Mouse (Mus musculus) heart, embryonic 12.5 days (tissue): ENCODE results near the gene Ssbp4. TPM values are rescaled to one million over a fixed set of nuclear protein-coding genes. Genes with fewer than 3 reads are reported as not detected.
"Not testable (repeated sequence)": the region's sequence is repeated elsewhere in the genome, so short reads cannot be mapped to it uniquely, and the experiment has no call there.

Source experiments
- ATAC-seq: fragments of 200-750 bp; cut with Nextera tagmentation; 2 replicates; pipeline ENCODE4 v1.8.0; 2017; ENCODE audit warnings: moderate TSS enrichment, moderate library complexity; ENCODE audit not compliant: insufficient number of reproducible peaks, low FRiP score
- H3K27ac ChIP-seq: fragments of 300-500 bp; sonication (generic); 2 replicates; pipeline ENCODE4 v1.5.1; 2016; ENCODE audit warnings: mild to moderate bottlenecking, moderate library complexity; ENCODE audit not compliant: poor library complexity, severe bottlenecking
- H3K27me3 ChIP-seq: fragments of 300-500 bp; sonication (generic); replicated peaks from 2 replicates; pipeline ENCODE4 v1.6.1; 2016; ENCODE audit warnings: mild to moderate bottlenecking, moderate library complexity
- H3K36me3 ChIP-seq: fragments of 300-500 bp; sonication (generic); 2 replicates; pipeline ENCODE4 v1.6.1; 2016; ENCODE audit warnings: mild to moderate bottlenecking, moderate library complexity
- H3K4me1 ChIP-seq: fragments of 300-500 bp; sonication (generic); replicated peaks from 2 replicates; pipeline ENCODE4 v1.6.1; 2016; ENCODE audit warnings: mild to moderate bottlenecking
- H3K4me2 ChIP-seq: fragments of 300-500 bp; sonication (generic); 2 replicates; pipeline ENCODE4 v1.6.1; 2016; ENCODE audit warnings: mild to moderate bottlenecking, moderate library complexity
- H3K4me3 ChIP-seq: fragments of 300-500 bp; sonication (generic); 2 replicates; pipeline ENCODE4 v1.5.1; 2016; ENCODE audit warnings: mild to moderate bottlenecking
- H3K9ac ChIP-seq: fragments of 300-500 bp; sonication (generic); 2 replicates; pipeline ENCODE4 v1.6.1; 2016; ENCODE audit warnings: mild to moderate bottlenecking, moderate library complexity
- H3K9me3 ChIP-seq: fragments of 300-500 bp; sonication (generic); replicated peaks from 2 replicates; pipeline ENCODE4 v1.6.1; 2016; ENCODE audit warnings: mild to moderate bottlenecking, moderate library complexity
- WGBS: fragments of 180-500 bp; shearing (Covaris S2); methylation state at CpG from one replicate; pipeline ENCODE4 v1.1.7; 2016; 5-methylcytosine and 5-hydroxymethylcytosine counted together
- polyA plus RNA-seq: library from polyadenylated mRNA; unstranded; fragments of >200 nt; fragmentation: Nextera tagmentation; extraction: Ambion mirVana; gene quantifications from 2 replicates; pipeline ENCODE4 v1.2.1, GENCODE M21; 2016

Gene Ssbp4
- polyA plus RNA-seq, 1 experiment from 2014 or later = 78.6 TPM

DNA sequence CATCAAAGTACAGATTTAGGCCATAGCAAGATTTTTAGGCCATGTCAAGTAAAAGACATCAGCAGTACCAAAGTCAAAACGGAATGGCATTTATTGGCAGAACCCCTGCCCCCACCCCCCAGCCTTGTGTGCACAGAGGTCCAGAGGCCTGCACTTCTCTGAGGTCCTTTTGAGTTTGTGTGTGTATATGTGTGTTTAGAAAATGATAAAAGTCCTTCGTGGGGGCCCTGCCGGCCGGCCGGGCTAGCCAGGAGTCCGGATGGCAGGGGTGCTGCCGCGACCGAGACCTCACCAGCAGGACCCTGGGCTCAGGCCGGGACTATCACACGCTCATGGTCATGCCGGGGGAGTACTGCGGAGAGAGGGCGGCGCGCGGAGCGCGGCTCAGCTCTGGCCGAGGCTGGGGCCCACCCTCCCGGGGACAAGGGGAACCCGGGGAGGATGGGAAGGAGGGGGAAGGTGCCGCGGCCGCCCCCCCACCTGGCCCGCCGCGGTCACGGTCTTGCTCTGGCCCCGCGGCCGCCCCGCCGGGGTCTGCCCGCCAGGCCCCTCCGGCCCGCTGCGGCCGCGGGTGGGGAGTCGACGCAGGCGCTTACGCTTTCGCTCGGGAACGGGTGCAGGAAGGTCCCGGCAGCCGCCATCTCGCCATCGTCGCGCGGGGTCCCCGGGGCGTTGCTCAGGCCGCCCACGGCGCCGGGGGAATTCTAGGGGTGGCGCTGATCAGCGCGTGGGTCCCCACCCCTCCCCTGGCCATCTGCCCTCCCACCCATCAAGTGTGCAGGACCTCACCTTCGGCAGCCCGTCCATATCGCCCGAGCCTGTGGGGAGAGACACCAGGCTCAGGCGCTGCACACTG lies 11.0 kb downstream of the Ssbp4 start:
- peak overlapping the region; percentile 53 for H3K4me3 ChIP-seq
- H3K27ac ChIP-seq = 0 out of 2 replicates have a peak overlapping the region, but pooled peaks have one; percentile 15
- WGBS = 16% methylated on average over 62 of the region's 68 CpGs
- no peaks in the 10 kb centered on the region for H3K27me3 ChIP-seq
- peak overlapping the region; percentile 75 for H3K9ac ChIP-seq
- H3K9me3 ChIP-seq = no peaks in the 10 kb centered on the region
- no peak for ATAC-seq
- H3K4me1 ChIP-seq = peaks cover 80% of the 10 kb centered on the region
- peaks cover 28% of the 10 kb centered on the region for H3K36me3 ChIP-seq
- H3K4me2 ChIP-seq = peak overlapping the region; percentile 81

DNA sequence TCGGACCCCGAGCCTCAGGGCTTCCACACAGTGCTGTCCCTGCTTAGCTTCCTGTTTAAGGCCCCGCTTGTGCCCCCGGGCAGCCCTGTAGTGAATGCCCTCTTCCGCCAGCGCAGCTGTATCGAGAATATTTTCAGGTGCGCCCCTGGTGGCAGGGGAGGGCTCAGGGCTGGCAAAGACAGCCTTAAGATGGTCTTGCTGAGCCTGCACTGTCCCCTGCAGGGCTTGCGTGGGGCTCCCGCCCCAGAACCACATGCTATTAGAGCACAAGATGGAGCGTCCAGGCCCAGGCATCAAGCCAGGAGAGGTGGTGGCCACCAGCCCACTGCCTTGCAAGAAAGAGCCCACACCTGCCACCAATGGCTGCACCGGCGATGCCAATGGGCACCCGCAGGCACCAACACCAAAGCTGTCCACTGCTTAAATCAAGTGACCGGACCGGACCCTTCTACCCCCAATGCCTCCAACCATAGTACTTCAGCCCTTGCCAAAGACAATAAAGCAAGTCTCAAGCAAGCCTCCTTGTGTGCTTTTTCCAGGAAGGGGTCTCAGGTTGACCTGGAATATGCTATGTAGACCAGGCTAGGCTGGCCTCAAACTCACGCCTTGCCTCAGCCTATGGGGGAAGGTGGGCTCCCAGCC lies 11.8 kb downstream of the Ssbp4 start:
- no peaks in the 10 kb centered on the region for H3K9me3 ChIP-seq
- no peak overlapping the region for H3K9ac ChIP-seq
- peaks cover 21% of the 10 kb centered on the region for H3K36me3 ChIP-seq
- WGBS = 85% methylated on average over 17 of the region's 17 CpGs
- no peaks in the 10 kb centered on the region for H3K27me3 ChIP-seq
- no peak for ATAC-seq
- H3K27ac ChIP-seq = no peak overlapping the region
- peak overlapping the region; percentile 81 for H3K4me2 ChIP-seq
- peak overlapping the region; percentile 53; the same call in 1 of the 2 replicates for H3K4me3 ChIP-seq
- peaks cover 80% of the 10 kb centered on the region for H3K4me1 ChIP-seq

DNA sequence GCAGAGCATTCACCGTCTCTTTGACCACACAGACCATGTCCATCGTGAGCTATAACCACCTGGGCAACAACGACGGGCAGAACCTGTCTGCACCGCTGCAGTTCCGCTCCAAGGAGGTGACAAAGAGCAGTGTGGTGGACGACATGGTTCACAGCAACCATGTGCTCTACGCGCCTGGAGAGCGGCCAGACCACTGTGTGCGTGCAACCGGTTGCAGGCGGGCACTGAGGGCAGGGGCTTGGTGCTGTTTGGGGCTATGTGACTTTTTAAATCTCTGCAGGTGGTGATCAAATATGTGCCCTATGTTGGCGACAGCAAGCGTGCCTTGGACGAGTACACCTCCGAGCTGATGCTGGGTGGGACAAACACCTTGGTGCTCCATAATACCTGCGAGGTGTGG lies 12.5 kb downstream of the Ssbp4 start:
- Histone ChIP-seq H3K4me2 (no peak overlapping the region; the same call in 1 of the 2 replicates), H3K4me3 (no peak overlapping the region), H3K9me3 (no peaks in the 10 kb centered on the region), H3K36me3 (peaks cover 24% of the 10 kb centered on the region), H3K9ac (no peak overlapping the region), H3K27ac (no peak overlapping the region), H3K27me3 (no peaks in the 10 kb centered on the region), H3K4me1 (peaks cover 79% of the 10 kb centered on the region)
- 88% methylated on average over 18 of the region's 18 CpGs for WGBS
- ATAC-seq = no peak

DNA sequence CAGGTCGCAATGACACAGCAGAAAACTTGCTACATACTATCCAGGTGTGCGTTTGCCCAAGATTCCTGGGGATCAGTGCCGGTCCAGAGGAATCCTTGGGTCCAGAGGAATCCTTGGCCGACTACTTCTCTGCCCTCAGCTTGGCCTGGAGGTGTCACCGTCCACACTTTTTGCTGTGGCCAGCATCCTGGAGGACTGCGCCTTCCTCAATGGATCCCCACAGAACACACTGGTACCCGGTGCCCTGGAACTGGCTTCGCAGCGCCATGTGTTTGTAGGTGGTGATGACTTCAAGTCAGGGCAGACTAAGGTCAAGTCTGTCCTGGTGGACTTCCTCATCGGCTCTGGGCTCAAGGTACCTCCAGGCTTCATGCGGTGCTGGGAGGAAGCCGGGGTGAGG lies 12.9 kb downstream of the Ssbp4 start:
- H3K36me3 ChIP-seq = peaks cover 25% of the 10 kb centered on the region
- peaks cover 75% of the 10 kb centered on the region for H3K4me1 ChIP-seq
- no peak for ATAC-seq
- peak overlapping the region; percentile 98 for H3K4me2 ChIP-seq
- no peaks in the 10 kb centered on the region for H3K27me3 ChIP-seq
- WGBS = 93% methylated on average over 12 of the region's 12 CpGs
- no peaks in the 10 kb centered on the region for H3K9me3 ChIP-seq
- no peak overlapping the region for H3K27ac ChIP-seq
- no peak overlapping the region for H3K9ac ChIP-seq
- H3K4me3 ChIP-seq = peak overlapping the region; percentile 71; the same call in 1 of the 2 replicates

DNA sequence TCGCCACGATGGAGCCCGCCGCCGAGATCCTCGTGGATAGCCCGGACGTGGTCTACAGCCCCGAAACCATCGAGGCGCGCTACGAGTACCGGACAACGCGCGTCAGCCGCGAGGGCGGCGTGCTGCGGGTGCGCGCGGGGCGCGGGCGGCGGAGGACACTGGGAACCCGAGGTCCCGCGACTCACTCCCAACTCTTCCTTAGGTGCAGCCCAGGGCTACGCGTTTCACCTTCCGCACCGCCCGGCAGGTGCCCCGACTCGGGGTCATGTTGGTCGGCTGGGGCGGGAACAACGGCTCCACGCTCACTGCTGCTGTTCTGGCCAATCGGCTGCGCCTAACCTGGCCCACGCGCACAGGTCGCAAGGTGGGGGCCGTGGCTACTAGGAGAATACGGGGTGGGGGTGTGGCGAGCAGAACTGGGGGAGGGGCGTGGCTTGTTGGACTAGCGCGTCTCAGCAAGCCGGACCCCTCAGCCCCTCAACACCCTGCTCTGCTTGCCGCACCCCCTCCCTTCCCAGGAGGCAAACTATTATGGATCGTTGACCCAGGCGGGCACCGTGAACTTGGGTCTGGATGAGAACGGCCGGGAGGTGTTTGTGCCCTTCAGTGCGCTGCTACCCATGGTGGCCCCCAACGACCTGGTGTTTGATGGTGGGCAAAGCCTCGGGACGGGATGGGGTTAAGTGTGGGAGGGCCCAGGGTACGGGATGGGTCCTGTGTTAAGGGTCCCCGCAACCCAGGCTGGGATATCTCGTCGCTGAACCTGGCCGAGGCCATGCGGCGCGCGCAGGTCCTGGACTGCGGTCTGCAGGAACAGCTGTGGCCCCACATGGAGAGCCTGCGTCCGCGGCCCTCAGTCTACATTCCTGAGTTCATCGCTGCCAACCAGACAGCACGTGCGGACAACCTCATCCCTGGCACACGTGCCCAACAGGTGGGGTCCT lies 13.8 kb downstream of the Ssbp4 start:
- peak; percentile 7 for ATAC-seq
- H3K36me3 ChIP-seq = peaks cover 33% of the 10 kb centered on the region
- H3K4me3 ChIP-seq = peak overlapping the region; percentile 71
- H3K27ac ChIP-seq = peak overlapping the region; percentile 85
- H3K4me2 ChIP-seq = peak overlapping the region; percentile 98
- H3K9ac ChIP-seq = peak overlapping the region; percentile 87
- H3K9me3 ChIP-seq = no peaks in the 10 kb centered on the region
- peaks cover 66% of the 10 kb centered on the region for H3K4me1 ChIP-seq
- 6% methylated on average over 82 of the region's 82 CpGs for WGBS
- no peaks in the 10 kb centered on the region for H3K27me3 ChIP-seq

DNA sequence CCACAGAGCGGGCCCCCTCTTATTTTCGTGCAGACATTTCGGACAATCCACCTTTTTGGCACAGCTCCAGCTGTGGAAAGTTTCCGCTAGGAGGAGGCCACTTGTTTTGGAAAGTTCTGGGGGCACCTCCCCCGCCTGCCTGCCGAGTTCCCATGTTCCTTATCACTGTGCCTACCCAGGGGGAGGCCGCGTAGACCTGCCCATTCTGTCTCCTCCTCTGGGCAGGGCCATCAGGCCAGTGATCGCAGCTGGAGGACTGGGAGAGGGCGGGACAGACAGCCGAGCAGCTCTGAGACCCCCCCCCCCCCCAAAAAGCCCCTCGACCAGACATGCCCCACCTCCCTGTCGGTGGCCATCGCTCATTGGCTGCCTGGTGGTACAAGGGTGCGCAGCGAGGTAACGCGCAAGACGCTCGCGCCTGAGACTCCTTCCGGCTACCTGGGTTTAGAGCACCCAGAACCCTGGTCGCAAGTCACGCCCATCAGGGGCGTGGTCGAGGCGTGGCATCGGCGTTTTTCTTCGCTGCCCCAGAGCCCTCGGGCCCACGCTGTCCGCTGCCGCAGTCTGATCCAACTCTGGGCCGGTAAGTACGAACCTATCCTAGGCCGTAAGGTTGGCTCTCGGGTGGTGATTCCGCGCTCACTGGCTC lies 14.6 kb downstream of the Ssbp4 start, which contains the start of gene Isyna1:
Gene Isyna1, plus strand, starts transcription at position 413 of the 649 bp plus-strand sequence.
- Histone ChIP-seq H3K9me3 (no peaks in the 10 kb centered on the region), H3K9ac (peak within 1 kb of the TSS; percentile 87), H3K4me3 (peak within 1 kb of the TSS; percentile 71), H3K4me2 (peak within 1 kb of the TSS; percentile 98), H3K36me3 (peaks cover 42% of the 10 kb centered on the region), H3K4me1 (peaks cover 59% of the 10 kb centered on the region), H3K27me3 (no peaks in the 10 kb centered on the region), H3K27ac (peak within 1 kb of the TSS; percentile 85)
- ATAC-seq = peak; percentile 90
- WGBS = under 1% methylated on average over 40 of the region's 40 CpGs

DNA sequence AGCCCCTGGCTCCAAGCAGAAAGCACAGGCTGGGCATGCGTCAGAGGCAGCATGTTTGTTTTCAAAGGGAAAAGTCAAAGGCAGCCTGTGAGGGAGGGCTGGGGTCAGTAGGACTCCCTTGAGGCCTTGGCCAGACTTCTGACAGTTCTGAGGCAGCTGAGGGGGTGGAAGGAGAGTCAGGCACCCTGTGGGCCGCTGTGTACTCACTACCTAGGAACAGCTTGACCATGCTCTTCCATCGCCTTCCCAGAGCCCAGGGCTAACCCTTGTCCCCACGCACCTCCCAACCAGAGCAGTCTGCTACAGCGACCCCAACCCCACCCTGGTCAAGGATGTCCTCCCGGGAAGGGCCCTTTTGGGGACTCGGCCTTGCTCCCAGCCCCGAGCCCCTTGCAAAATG lies 15.5 kb downstream of the Ssbp4 start:
- 39% methylated on average over 8 of the region's 8 CpGs for WGBS
- H3K27ac ChIP-seq = peak overlapping the region; percentile 85
- peak overlapping the region; percentile 87 for H3K9ac ChIP-seq
- peaks cover 46% of the 10 kb centered on the region for H3K36me3 ChIP-seq
- H3K9me3 ChIP-seq = no peaks in the 10 kb centered on the region
- H3K4me2 ChIP-seq = peak overlapping the region; percentile 98
- H3K4me1 ChIP-seq = peaks cover 51% of the 10 kb centered on the region
- no peak for ATAC-seq
- H3K4me3 ChIP-seq = peak overlapping the region; percentile 71; the same call in 1 of the 2 replicates
- H3K27me3 ChIP-seq = no peaks in the 10 kb centered on the region

DNA sequence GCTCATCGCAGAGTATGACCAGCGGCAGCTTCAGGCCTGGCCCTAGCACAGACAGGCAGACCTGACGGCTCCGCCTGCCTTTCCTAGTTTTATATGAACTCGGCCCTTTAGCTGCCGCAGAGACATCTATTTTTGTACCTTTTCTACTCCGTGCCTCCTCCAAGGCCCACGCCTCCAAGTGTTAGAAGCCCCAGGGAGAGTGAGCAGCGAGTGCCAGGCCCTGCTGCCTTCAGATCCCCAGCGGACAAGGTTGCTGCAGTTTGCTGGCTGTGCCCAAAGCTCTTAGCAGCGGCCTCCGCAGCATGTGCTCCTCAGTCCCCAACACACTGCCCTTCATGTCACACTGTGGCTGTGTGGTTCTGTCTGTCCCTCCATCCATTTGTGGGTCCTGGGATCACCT lies 17.1 kb downstream of the Ssbp4 start:
- Histone ChIP-seq H3K27me3 (no peaks in the 10 kb centered on the region), H3K4me3 (no peak overlapping the region), H3K9me3 (no peaks in the 10 kb centered on the region), H3K4me2 (no peak overlapping the region), H3K27ac (peak overlapping the region; percentile 1; the same call in 1 of the 2 replicates), H3K4me1 (peaks cover 41% of the 10 kb centered on the region), H3K36me3 (peaks cover 52% of the 10 kb centered on the region), H3K9ac (peak overlapping the region; percentile 9; the same call in 1 of the 2 replicates)
- WGBS = 72% methylated on average over 12 of the region's 12 CpGs
- ATAC-seq = no peak

DNA sequence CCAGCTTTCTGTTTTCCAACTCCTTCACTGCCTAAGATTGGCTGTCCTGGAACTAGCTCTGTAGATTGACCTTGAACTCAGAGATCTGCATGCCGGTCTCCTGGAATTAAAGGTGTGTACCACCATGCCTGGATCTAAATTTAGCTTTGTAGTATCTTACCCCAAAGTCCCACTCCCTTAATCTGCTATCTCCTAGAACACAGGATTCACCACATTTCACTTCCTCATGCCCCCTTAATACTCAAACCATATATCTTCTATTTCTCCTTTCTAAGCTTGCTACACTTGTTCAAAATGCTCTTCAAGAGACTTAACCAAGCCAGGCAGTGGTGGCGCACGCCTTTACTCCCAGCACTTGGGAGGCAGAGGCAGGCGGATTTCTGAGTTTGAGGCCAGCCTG lies 20.7 kb downstream of the Ssbp4 start:
- WGBS = 84% methylated on average over 4 of the region's 4 CpGs

DNA sequence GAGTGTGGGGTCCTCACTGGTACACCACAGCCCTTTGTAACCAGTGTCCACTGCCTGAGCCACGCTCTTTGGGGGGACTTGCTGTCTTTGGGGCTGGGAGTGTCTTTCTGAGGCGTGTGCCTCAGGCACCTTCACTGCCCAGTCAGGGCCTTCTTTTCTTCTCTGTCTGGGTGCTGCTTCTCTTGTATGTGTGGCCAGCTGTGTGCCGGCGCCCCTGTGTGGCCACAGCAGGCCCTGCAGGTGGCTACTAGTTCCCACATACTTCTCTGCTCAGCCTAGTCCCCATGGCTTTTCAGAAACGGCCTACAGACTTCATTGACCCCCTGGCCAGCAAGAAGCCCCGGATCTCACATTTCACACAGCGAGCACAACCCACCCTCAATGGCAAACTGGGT lies 23.4 kb downstream of the Ssbp4 start:
- H3K9ac ChIP-seq = no peak overlapping the region
- ATAC-seq = no peak
- H3K9me3 ChIP-seq = no peaks in the 10 kb centered on the region
- H3K36me3 ChIP-seq = peaks cover 86% of the 10 kb centered on the region
- H3K4me2 ChIP-seq = no peak overlapping the region
- no peaks in the 10 kb centered on the region for H3K27me3 ChIP-seq
- peaks cover 6% of the 10 kb centered on the region for H3K4me1 ChIP-seq
- 36% methylated on average over 7 of the region's 7 CpGs for WGBS
- H3K27ac ChIP-seq = no peak overlapping the region
- H3K4me3 ChIP-seq = no peak overlapping the region

More for the DNA sequence above, 20.7 kb downstream of the Ssbp4 start:
- H3K4me3 ChIP-seq, H3K9ac ChIP-seq, ATAC-seq, H3K27ac ChIP-seq, H3K27me3 ChIP-seq, H3K4me2 ChIP-seq, H3K9me3 ChIP-seq: not testable (repeated sequence)
- peaks cover 13% of the 10 kb centered on the region for H3K4me1 ChIP-seq
- H3K36me3 ChIP-seq = peaks cover 72% of the 10 kb centered on the region
